Mouse (Mus musculus) liver, embryonic 13.5 days (tissue): ENCODE data around the gene Chrm1. TPM values are rescaled to one million over a fixed set of nuclear protein-coding genes. Genes with fewer than 3 reads are reported as not detected.
A peak's percentile ranks its signal among the peaks of the same experiment; 100 is the strongest.

ENCODE experiments used
- ATAC-seq: fragments of 200-750 bp; cut with Nextera tagmentation; 2 replicates; pipeline ENCODE4 v1.8.0; 2017; ENCODE audit warnings: low read depth, mild to moderate bottlenecking, moderate number of reproducible peaks, moderate library complexity
- DNase-seq: peaks from one replicate; pipeline ENCODE4 v3.0.0; 2022
- H3K27ac ChIP-seq: fragments of 300-500 bp; sonication (generic); 2 replicates; pipeline ENCODE4 v1.5.1; 2015; ENCODE audit warnings: moderate library complexity, mild to moderate bottlenecking, inconsistent platforms
- H3K27me3 ChIP-seq: fragments of 300-500 bp; sonication (generic); 2 replicates; pipeline ENCODE4 v1.6.1; 2015; ENCODE audit warnings: mild to moderate bottlenecking, inconsistent platforms
- H3K36me3 ChIP-seq: fragments of 300-500 bp; sonication (generic); 2 replicates; pipeline ENCODE4 v1.6.1; 2015; ENCODE audit warnings: mild to moderate bottlenecking, inconsistent platforms
- H3K4me1 ChIP-seq: fragments of 300-500 bp; sonication (generic); replicated peaks from 2 replicates; pipeline ENCODE4 v1.6.1; 2015; ENCODE audit warnings: inconsistent platforms
- H3K4me2 ChIP-seq: fragments of 300-500 bp; sonication (generic); 2 replicates; pipeline ENCODE4 v1.6.1; 2015; ENCODE audit warnings: inconsistent platforms, mild to moderate bottlenecking, moderate library complexity
- H3K4me3 ChIP-seq: fragments of 300-500 bp; sonication (generic); replicated peaks from 2 replicates; pipeline ENCODE4 v1.5.1; 2015; ENCODE audit warnings: mild to moderate bottlenecking, inconsistent platforms
- H3K9ac ChIP-seq: fragments of 300-500 bp; sonication (generic); 2 replicates; pipeline ENCODE4 v1.6.1; 2015; ENCODE audit warnings: mild to moderate bottlenecking, inconsistent platforms
- H3K9me3 ChIP-seq: fragments of 300-500 bp; sonication (generic); replicated peaks from 2 replicates; pipeline ENCODE4 v1.6.1; 2016; ENCODE audit warnings: inconsistent platforms
- WGBS: fragments of 180-500 bp; shearing (Covaris S2); methylation state at CpG from one replicate; pipeline ENCODE4 v1.1.7; 2015; ENCODE audit not compliant: insufficient replicate concordance; 5-methylcytosine and 5-hydroxymethylcytosine counted together
- polyA plus RNA-seq: library from polyadenylated mRNA; unstranded; fragments of >200 nt; fragmentation: Nextera tagmentation; extraction: Ambion mirVana; gene quantifications from 2 replicates; pipeline ENCODE4 v1.2.1, GENCODE M21; 2015

Chrm1 gene
- polyA plus RNA-seq, 1 experiment from 2014 or later, result not detected

DNA sequence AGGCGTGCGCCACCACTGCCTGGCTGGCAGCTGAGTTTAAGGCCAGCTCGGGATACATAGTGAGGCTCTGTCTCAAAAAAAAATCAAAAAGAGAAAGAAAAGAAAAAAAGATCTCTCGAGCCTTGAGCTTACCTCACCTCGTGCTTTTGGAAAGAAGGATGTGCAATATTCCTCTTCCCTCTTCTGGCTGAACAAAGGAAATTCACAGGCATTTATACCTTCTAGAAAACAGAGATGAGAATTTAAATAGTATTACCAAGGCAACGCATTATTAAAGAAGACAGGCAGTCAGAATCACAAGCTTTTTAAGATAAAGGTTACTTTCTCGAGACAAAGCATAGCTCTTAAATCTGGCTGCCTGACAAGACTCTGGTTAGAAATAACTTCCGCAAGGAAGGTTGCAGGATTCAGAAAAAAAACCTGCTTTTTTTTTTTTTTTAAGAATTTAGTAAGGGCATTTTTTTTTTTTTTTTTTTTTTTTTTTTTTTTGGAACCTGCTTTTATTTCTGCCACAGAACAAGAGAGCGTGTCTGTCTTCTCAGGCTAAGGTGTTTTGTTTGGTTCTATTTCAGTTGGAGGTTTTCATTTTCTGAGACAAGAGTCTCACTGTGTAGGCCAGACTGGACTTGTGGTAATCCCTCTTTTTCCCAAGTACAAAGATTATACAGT is 28.4 kb downstream of the Chrm1 start:
- WGBS, result 63% methylated on average over 9 of the region's 9 CpGs
- Histone ChIP-seq H3K4me2 (no peak overlapping the region), H3K9ac (no peak overlapping the region), H3K9me3 (no peaks in the 10 kb centered on the region), H3K4me3 (no peak overlapping the region), H3K4me1 (peaks cover 15% of the 10 kb centered on the region), H3K36me3 (no peaks in the 10 kb centered on the region), H3K27me3 (no peaks in the 10 kb centered on the region), H3K27ac (no peak overlapping the region)
- no peak for DNase-seq
- no peak for ATAC-seq

DNA sequence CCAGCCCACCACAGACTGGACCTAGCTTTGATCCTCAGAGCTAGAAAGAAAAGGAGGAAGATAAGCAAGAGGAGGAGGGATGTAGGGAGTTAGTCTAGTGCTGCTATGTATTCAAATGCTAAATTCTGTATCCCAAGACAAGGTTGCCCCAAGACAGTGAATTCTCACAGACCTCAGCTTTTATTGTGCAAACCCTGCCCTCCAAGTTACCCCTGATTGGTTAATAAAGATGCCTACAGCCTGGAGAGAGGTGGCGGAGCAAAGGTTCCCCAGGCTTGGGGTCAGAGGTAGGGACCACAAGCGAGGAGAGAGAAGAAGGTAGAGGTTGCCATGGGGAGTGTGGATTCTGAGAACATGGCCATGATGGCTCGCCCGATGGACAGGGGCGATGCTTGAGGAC is 29.2 kb downstream of the Chrm1 start:
- ATAC-seq (no peak), DNase-seq (no peak)
- no peak overlapping the region for H3K27ac ChIP-seq
- no peaks in the 10 kb centered on the region for H3K9me3 ChIP-seq
- H3K27me3 ChIP-seq, result no peaks in the 10 kb centered on the region
- no peak overlapping the region for H3K9ac ChIP-seq
- H3K36me3 ChIP-seq, result no peaks in the 10 kb centered on the region
- H3K4me1 ChIP-seq, result peaks cover 15% of the 10 kb centered on the region
- no peak overlapping the region for H3K4me3 ChIP-seq
- no peak overlapping the region for H3K4me2 ChIP-seq
- WGBS, result 74% methylated on average over 5 of the region's 5 CpGs

GRCm38 (mm10) chr19:8695330-8695729 is 31.7 kb downstream of the Chrm1 start:
- Histone ChIP-seq H3K4me1 (peaks cover 15% of the 10 kb centered on the region), H3K27ac (peak overlapping the region; percentile 39; the same call in 1 of the 2 replicates), H3K4me3 (0 out of 2 replicates have a peak overlapping the region, but pooled peaks have one; percentile 10), H3K27me3 (no peaks in the 10 kb centered on the region), H3K36me3 (no peaks in the 10 kb centered on the region), H3K4me2 (peak overlapping the region; percentile 46), H3K9ac (peak overlapping the region; percentile 39), H3K9me3 (no peaks in the 10 kb centered on the region)
- 27% methylated on average over 6 of the region's 6 CpGs for WGBS
- ATAC-seq (peak; percentile 92), DNase-seq (peak; percentile 66)

- Histone ChIP-seq H3K4me2 (no peak overlapping the region), H3K36me3 (no peaks in the 10 kb centered on the region), H3K4me1 (peaks cover 15% of the 10 kb centered on the region), H3K4me3 (no peak overlapping the region), H3K9me3 (no peaks in the 10 kb centered on the region), H3K9ac (no peak overlapping the region), H3K27ac (no peak overlapping the region), H3K27me3 (no peaks in the 10 kb centered on the region)
- 64% methylated on average over 9 of the region's 9 CpGs for WGBS
- ATAC-seq (no peak), DNase-seq (no peak)
Measured at GRCm38 (mm10) chr19:8699652-8700051, 36.1 kb downstream of the Chrm1 start.

DNA sequence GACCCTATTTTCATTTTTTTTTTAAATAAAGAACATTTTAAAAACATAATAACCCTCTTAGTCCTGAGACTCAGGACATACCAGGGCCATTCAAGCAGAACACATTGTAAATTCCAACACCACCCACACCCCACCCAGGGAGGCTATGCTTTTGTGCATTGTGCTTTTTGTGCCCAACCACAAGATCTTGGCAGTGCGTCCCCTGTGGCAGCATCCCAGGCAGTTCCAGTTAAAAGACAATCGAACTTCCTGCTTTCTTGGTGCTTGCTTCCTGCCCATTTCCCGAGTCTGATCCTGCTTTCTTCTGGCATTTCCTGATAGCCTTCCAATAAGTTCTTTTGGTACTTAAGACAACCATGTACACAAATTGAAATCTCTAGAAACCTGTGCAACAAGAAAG is 38.9 kb downstream of the Chrm1 start:
- Histone ChIP-seq H3K4me2 (no peak overlapping the region), H3K9me3 (no peaks in the 10 kb centered on the region), H3K27ac (no peak overlapping the region), H3K27me3 (no peaks in the 10 kb centered on the region), H3K9ac (no peak overlapping the region), H3K36me3 (peaks cover 13% of the 10 kb centered on the region), H3K4me3 (no peak overlapping the region), H3K4me1 (peaks cover 12% of the 10 kb centered on the region)
- no peak for ATAC-seq
- no peak for DNase-seq
- WGBS, result 27% methylated on average over 3 of the region's 3 CpGs

DNA sequence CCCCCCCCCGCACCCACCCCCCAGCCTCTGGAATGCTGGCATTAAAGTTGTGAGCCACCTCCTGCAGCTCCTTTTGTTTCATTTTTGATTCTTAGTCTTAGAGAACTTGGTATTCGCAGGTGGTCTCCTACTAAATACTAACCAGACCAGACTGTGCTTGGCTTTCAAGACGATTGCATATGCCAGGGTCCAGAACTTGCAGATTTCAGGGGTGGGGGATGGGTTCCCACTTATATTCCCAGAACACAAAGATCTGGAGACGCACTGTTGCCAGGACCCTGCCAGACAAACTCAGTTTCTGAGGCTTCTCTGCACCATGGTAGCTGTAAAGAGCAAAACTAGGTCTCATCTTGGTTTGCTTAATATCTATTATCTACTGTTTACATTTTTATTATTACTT is 40.0 kb downstream of the Chrm1 start:
- Histone ChIP-seq H3K4me3 (no peak overlapping the region), H3K36me3 (peaks cover 25% of the 10 kb centered on the region), H3K27ac (no peak overlapping the region), H3K9me3 (no peaks in the 10 kb centered on the region), H3K4me1 (peaks cover 23% of the 10 kb centered on the region), H3K9ac (no peak overlapping the region), H3K4me2 (no peak overlapping the region), H3K27me3 (no peaks in the 10 kb centered on the region)
- DNase-seq, result no peak
- WGBS, result 81% methylated on average over 3 of the region's 4 CpGs
- no peak for ATAC-seq

GRCm38 (mm10) chr19:8705026-8705708 is 41.6 kb downstream of the Chrm1 start:
- Histone ChIP-seq H3K9me3 (no peaks in the 10 kb centered on the region), H3K4me3 (no peak overlapping the region), H3K27me3 (no peaks in the 10 kb centered on the region), H3K4me1 (peaks cover 39% of the 10 kb centered on the region), H3K27ac (peak overlapping the region; percentile 56; the same call in 1 of the 2 replicates), H3K9ac (no peak overlapping the region), H3K4me2 (no peak overlapping the region), H3K36me3 (peaks cover 41% of the 10 kb centered on the region)
- 74% methylated on average over 6 of the region's 6 CpGs for WGBS
- no peak for DNase-seq
- no peak for ATAC-seq

DNA sequence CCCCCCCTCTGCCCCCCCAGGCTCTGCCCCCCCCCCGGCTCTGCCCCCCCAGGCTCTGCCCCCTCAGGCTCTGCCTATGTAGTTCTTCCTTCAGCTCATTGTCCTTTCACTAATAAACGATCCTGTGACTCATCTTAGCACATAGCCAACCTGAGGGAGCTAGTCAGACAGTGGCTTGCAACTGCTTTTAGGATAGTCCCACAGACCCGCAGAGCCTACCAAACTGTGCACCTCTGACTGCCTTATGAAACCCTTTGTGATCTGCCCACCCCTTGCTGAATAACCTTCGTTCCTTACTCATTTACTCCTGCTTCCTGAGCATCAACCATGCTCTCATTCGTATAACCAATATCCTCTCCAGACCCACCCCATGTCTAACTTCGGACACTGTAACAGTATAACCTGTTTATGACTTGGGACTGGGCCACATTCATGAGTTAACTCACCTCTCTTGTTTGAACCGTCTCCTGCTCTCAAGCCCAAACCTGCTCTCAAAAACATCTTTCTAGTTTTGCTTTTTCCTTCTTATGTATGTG is 42.6 kb downstream of the Chrm1 start:
- Histone ChIP-seq H3K36me3 (peaks cover 51% of the 10 kb centered on the region), H3K27me3 (no peaks in the 10 kb centered on the region), H3K4me2 (no peak overlapping the region), H3K9ac (no peak overlapping the region), H3K9me3 (no peaks in the 10 kb centered on the region), H3K27ac (peak overlapping the region; percentile 65), H3K4me3 (no peak overlapping the region), H3K4me1 (peaks cover 49% of the 10 kb centered on the region)
- no peak for DNase-seq
- 74% methylated on average over 7 of the region's 7 CpGs for WGBS
- ATAC-seq, result no peak

DNA sequence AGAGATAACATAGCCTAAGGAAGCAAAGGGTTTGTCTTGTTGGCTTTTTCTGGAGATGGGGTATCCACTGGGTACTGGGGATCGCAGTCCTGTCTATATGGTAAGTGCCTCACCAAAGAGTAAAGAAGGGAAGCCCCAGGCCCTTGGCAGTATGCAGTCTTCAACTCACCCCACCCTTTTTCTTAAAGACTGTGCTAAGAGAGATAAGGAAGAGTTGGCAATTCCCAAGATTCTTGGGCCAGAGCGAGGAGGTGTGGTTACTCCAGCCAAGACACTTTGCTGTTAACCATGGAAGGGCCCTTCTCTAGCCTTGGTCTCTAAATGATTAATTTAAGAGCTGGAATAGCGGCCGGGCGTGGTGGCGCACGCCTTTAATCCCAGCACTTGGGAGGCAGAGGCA is 43.3 kb downstream of the Chrm1 start:
- 72% methylated on average over 7 of the region's 7 CpGs for WGBS
- H3K9ac ChIP-seq, result no peak overlapping the region
- ATAC-seq (peak; percentile 77), DNase-seq (no peak)
- peaks cover 57% of the 10 kb centered on the region for H3K4me1 ChIP-seq
- no peak overlapping the region for H3K4me3 ChIP-seq
- peaks cover 58% of the 10 kb centered on the region for H3K36me3 ChIP-seq
- peak overlapping the region; percentile 65 for H3K27ac ChIP-seq
- no peaks in the 10 kb centered on the region for H3K27me3 ChIP-seq
- no peaks in the 10 kb centered on the region for H3K9me3 ChIP-seq
- H3K4me2 ChIP-seq, result 0 out of 2 replicates have a peak overlapping the region, but pooled peaks have one; percentile 3

- Histone ChIP-seq H3K4me2 (peak overlapping the region; percentile 89), H3K27me3 (no peaks in the 10 kb centered on the region), H3K9ac (0 out of 2 replicates have a peak overlapping the region, but pooled peaks have one; percentile 2), H3K27ac (peak overlapping the region; percentile 4; the same call in 1 of the 2 replicates), H3K9me3 (no peaks in the 10 kb centered on the region), H3K36me3 (peaks cover 65% of the 10 kb centered on the region), H3K4me1 (peaks cover 61% of the 10 kb centered on the region), H3K4me3 (0 out of 2 replicates have a peak overlapping the region, but pooled peaks have one; percentile 4)
- 83% methylated on average over 8 of the region's 8 CpGs for WGBS
- ATAC-seq (no peak), DNase-seq (no peak)
Measured at GRCm38 (mm10) chr19:8708954-8709353, 45.4 kb downstream of the Chrm1 start.

- Histone ChIP-seq H3K4me2 (peak overlapping the region; percentile 89), H3K4me1 (peaks cover 72% of the 10 kb centered on the region), H3K36me3 (peaks cover 65% of the 10 kb centered on the region), H3K9me3 (no peaks in the 10 kb centered on the region), H3K4me3 (peak overlapping the region; percentile 90), H3K27me3 (no peaks in the 10 kb centered on the region), H3K9ac (peak overlapping the region; percentile 94), H3K27ac (peak overlapping the region; percentile 10; the same call in 1 of the 2 replicates)
- 93% methylated on average over 2 of the region's 2 CpGs for WGBS
- ATAC-seq (no peak), DNase-seq (no peak)
Measured at GRCm38 (mm10) chr19:8710057-8710456, 46.5 kb downstream of the Chrm1 start.
